Mouse (Mus musculus): Measurements from ENCODE around the gene Tyro3. TPM values are rescaled to one million over a fixed set of nuclear protein-coding genes. Genes with fewer than 3 reads are reported as not detected.
A peak's percentile ranks its signal among the peaks of the same experiment; 100 is the strongest.

Gene Tyro3
- total RNA-seq, 2 experiments from 2014 or later, result 177 to 182 TPM

GRCm38 (mm10) chr2:119802767-119803617 is 5.5 kb downstream of the Tyro3 start:
- peak; percentile 8 to 51 for DNase-seq (ENCODE audit: low spot score in 2 of 2)
- intact Hi-C loops (cut with DNase I), result loop anchor here (5.0 kb wide), 1 partner anchor 39 kb away; no protein-coding TSS in a partner anchor

GRCm38 (mm10) chr2:119803618-119804274 is 6.2 kb downstream of the Tyro3 start:
- peak; percentile 55 to 89 for DNase-seq (ENCODE audit: low spot score in 2 of 2)
- intact Hi-C loops (cut with DNase I), result loop anchor here (5.0 kb wide), 1 partner anchor 39 kb away; no protein-coding TSS in a partner anchor

GRCm38 (mm10) chr2:119804275-119804628 is 6.7 kb downstream of the Tyro3 start:
- intact Hi-C loops (cut with DNase I), result loop anchor here (5.0 kb wide), 1 partner anchor 38 kb away; no protein-coding TSS in a partner anchor
- DNase-seq (ENCODE audit: low spot score in 2 of 2), result peak; percentile 10 to 19

GRCm38 (mm10) chr2:119804776-119805175 is 7.2 kb downstream of the Tyro3 start:
- peak in 1 of 2 experiments; percentile 25 for DNase-seq (ENCODE audit: low spot score in 2 of 2)
- intact Hi-C loops (cut with DNase I), result loop anchor here (5.0 kb wide), 1 partner anchor 38 kb away; no protein-coding TSS in a partner anchor

- no peak for DNase-seq (ENCODE audit: low spot score in 2 of 2)
- intact Hi-C loops (cut with DNase I), result no loop called here
Observed at GRCm38 (mm10) chr2:119805536-119805935, 8.0 kb downstream of the Tyro3 start.

GRCm38 (mm10) chr2:119808438-119808837 is 10.9 kb downstream of the Tyro3 start:
- intact Hi-C loops (cut with DNase I), result no loop called here

GRCm38 (mm10) chr2:119808881-119809280 is 11.3 kb downstream of the Tyro3 start:
- intact Hi-C loops (cut with DNase I), result no loop called here
- no peak for DNase-seq (ENCODE audit: low spot score in 2 of 2)

More at GRCm38 (mm10) chr2:119808438-119808837, 10.9 kb downstream of the Tyro3 start:
- no peak for DNase-seq (ENCODE audit: low spot score in 2 of 2)

- peak; percentile 17 to 77 for DNase-seq (ENCODE audit: low spot score in 2 of 2)
- intact Hi-C loops (cut with DNase I), result loop anchor here (5.0 kb wide), 1 partner anchor 69 kb away; the partner anchor contains the start of gene Itpka
Observed at GRCm38 (mm10) chr2:119810890-119811289, 13.4 kb downstream of the Tyro3 start.

- intact Hi-C loops (cut with DNase I), result loop anchor here (5.0 kb wide), 1 partner anchor 69 kb away; the partner anchor contains the start of gene Itpka
- peak; percentile 36 to 94 for DNase-seq (ENCODE audit: low spot score in 2 of 2)
Observed at GRCm38 (mm10) chr2:119811490-119812146, 14.1 kb downstream of the Tyro3 start.

GRCm38 (mm10) chr2:119814376-119814933 is 16.9 kb downstream of the Tyro3 start:
- DNase-seq (ENCODE audit: low spot score in 2 of 2), result peak; percentile 66 to 91
- intact Hi-C loops (cut with DNase I), result loop anchor here (2.0 to 5.0 kb wide), 2 partner anchors 14 to 72 kb away; partner anchors contain the start of gene Itpka

- no peak for DNase-seq (ENCODE audit: low spot score in 2 of 2)
- intact Hi-C loops (cut with DNase I), result no loop called here
Observed at GRCm38 (mm10) chr2:119816611-119817010, 19.1 kb downstream of the Tyro3 start.

GRCm38 (mm10) chr2:119817047-119817446 is 19.5 kb downstream of the Tyro3 start:
- intact Hi-C loops (cut with DNase I), result no loop called here
- peak; percentile 36 to 55 for DNase-seq (ENCODE audit: low spot score in 2 of 2)

GRCm38 (mm10) chr2:119818668-119819272 is 21.2 kb downstream of the Tyro3 start:
- intact Hi-C loops (cut with DNase I), result no loop called here
- DNase-seq (ENCODE audit: low spot score in 2 of 2), result no peak

- intact Hi-C loops (cut with DNase I), result no loop called here
- DNase-seq (ENCODE audit: low spot score in 2 of 2), result peak; percentile 47 to 58
Observed at GRCm38 (mm10) chr2:119821136-119821535, 23.6 kb downstream of the Tyro3 start.

- intact Hi-C loops (cut with DNase I), result loop anchor here (5.0 kb wide), 1 partner anchor 43 kb away; the partner anchor contains the start of gene Rpap1
- DNase-seq (ENCODE audit: low spot score in 2 of 2), result no peak
Observed at GRCm38 (mm10) chr2:119830579-119830978, 33.0 kb downstream of the Tyro3 start.

GRCm38 (mm10) chr2:119834231-119834630 is 36.7 kb downstream of the Tyro3 start:
- intact Hi-C loops (cut with DNase I), result loop anchor here (5.0 kb wide), 1 partner anchor 47 kb away; the partner anchor contains the start of gene Rpap1
- no peak for DNase-seq (ENCODE audit: low spot score in 2 of 2)

- intact Hi-C loops (cut with DNase I), result no loop called here
- DNase-seq (ENCODE audit: low spot score in 2 of 2), result no peak
Observed at GRCm38 (mm10) chr2:119837616-119838015, 40.1 kb downstream of the Tyro3 start.

- DNase-seq (ENCODE audit: low spot score in 2 of 2), result peak in 1 of 2 experiments; percentile 43
- intact Hi-C loops (cut with DNase I), result no loop called here
Observed at GRCm38 (mm10) chr2:119838363-119839156, 41.0 kb downstream of the Tyro3 start.
